Mouse (Mus musculus) limb, embryonic 11.5 days (tissue): ENCODE results near the gene Apeh. TPM values are rescaled to one million over a fixed set of nuclear protein-coding genes. Genes with fewer than 3 reads are reported as not detected.

ENCODE experiments used
- ATAC-seq: fragments of 200-750 bp; cut with Nextera tagmentation; 2 replicates; pipeline ENCODE4 v1.8.0; 2017; ENCODE audit warnings: low read depth; ENCODE audit not compliant: insufficient number of reproducible peaks, low FRiP score, low TSS enrichment
- DNase-seq: peaks from one replicate; pipeline ENCODE4 v3.0.0-alpha.2; 2015; ENCODE audit warnings: low spot score
- H3K27ac ChIP-seq: fragments of 300-500 bp; sonication (generic); replicated peaks from 2 replicates; pipeline ENCODE4 v1.5.1; 2014; ENCODE audit warnings: low read depth, mild to moderate bottlenecking, low read length
- H3K27me3 ChIP-seq: fragments of 300-500 bp; sonication (generic); 2 replicates; pipeline ENCODE4 v1.6.1; 2014; ENCODE audit warnings: mild to moderate bottlenecking, low read length, mixed read lengths; ENCODE audit not compliant: control insufficient read depth, insufficient read depth
- H3K36me3 ChIP-seq: fragments of 300-500 bp; sonication (generic); 2 replicates; pipeline ENCODE4 v1.6.1; 2014; ENCODE audit warnings: mild to moderate bottlenecking, low read length, moderate library complexity, mixed read lengths; ENCODE audit not compliant: control insufficient read depth, insufficient read depth
- H3K4me1 ChIP-seq: fragments of 300-500 bp; sonication (generic); 2 replicates; pipeline ENCODE4 v1.6.1; 2014; ENCODE audit warnings: low read length, mixed read lengths; ENCODE audit not compliant: control insufficient read depth, insufficient read depth
- H3K4me2 ChIP-seq: fragments of 300-500 bp; sonication (generic); 2 replicates; pipeline ENCODE4 v1.6.1; 2014; ENCODE audit warnings: low read depth, mild to moderate bottlenecking, moderate library complexity; ENCODE audit not compliant: severe bottlenecking
- H3K4me3 ChIP-seq: fragments of 300-500 bp; sonication (generic); 2 replicates; pipeline ENCODE4 v1.5.1; 2014; ENCODE audit warnings: low read depth, low read length
- H3K9ac ChIP-seq: fragments of 300-500 bp; sonication (generic); 2 replicates; pipeline ENCODE4 v1.6.1; 2014; ENCODE audit warnings: mild to moderate bottlenecking, low read length
- H3K9me3 ChIP-seq: fragments of 300-500 bp; sonication (generic); 2 replicates; pipeline ENCODE4 v1.6.1; 2016; ENCODE audit warnings: low read length; ENCODE audit not compliant: control insufficient read depth
- WGBS: fragments of 180-500 bp; shearing (Covaris S2); extraction: QIAGEN DNeasy Blood & Tissue Kit; methylation state at CpG from one replicate; pipeline ENCODE4 v1.1.7; 2014; 5-methylcytosine and 5-hydroxymethylcytosine counted together
- polyA plus RNA-seq: library from polyadenylated mRNA; unstranded; fragments of >200 nt; fragmentation: Nextera tagmentation; extraction: Ambion mirVana; gene quantifications from 2 replicates; pipeline ENCODE4 v1.2.1, GENCODE M21; 2014

Apeh gene
- polyA plus RNA-seq, 1 experiment from 2014 or later: 56.3 TPM

DNA sequence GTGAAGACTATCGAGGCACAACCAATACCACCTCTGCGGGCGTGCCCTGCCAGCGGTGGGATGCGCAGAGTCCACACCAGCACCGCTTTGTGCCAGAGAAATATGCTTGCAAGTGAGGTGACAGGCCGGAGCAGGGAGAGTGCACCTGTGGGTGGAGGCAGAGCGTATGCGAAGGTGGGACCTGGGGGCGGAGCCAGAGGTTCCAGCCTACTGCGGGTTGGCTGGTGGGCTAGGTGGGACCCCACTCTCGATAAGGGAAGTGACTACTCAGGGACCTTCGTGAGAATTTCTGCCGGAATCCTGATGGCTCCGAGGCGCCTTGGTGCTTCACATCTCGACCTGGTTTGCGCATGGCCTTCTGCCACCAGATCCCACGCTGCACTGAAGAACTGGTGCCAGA, 11.9 kb downstream of the Apeh start:
- H3K36me3 ChIP-seq: peaks cover 5% of the 10 kb centered on the region; the same call in 1 of the 2 replicates
- peaks cover 26% of the 10 kb centered on the region for H3K27me3 ChIP-seq
- peak overlapping the region; percentile 36; the same call in 1 of the 2 replicates for H3K4me2 ChIP-seq
- ATAC-seq: no peak
- no peak for DNase-seq
- H3K4me3 ChIP-seq: 0 out of 2 replicates have a peak overlapping the region, but pooled peaks have one; percentile 10
- H3K9me3 ChIP-seq: no peaks in the 10 kb centered on the region
- peaks cover 10% of the 10 kb centered on the region for H3K4me1 ChIP-seq
- WGBS: 5% methylated on average over 19 of the region's 19 CpGs
- H3K9ac ChIP-seq: no peak overlapping the region
- no peak overlapping the region for H3K27ac ChIP-seq

DNA sequence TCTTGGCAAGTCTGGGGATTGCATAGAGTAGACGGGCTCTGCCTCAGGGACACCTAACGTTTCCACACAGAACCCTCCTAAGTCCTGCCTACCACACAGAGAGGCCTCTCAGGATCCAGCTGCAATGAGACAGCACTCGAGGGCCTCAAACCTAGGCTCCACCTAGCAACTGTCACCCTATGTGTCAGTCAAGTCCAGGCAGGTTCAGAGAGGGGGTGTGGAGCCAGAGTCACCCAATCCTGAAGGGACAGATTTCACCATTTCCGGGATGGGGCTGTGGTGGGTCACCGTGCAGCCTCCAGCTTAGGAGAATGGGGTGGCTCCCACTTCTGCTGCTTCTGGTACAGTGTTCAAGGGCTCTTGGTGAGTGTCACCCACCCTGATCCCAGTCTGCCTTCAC, 14.2 kb downstream of the Apeh start, which contains the start of gene Mst1:
TSS of gene Mst1 (plus strand) at position 269 of the 400 bp plus-strand sequence.
- WGBS: 73% methylated on average over 5 of the region's 5 CpGs
- peak within 1 kb of the TSS; percentile 94 for H3K4me2 ChIP-seq
- H3K9ac ChIP-seq: peak within 1 kb of the TSS; percentile 89
- DNase-seq (no peak), ATAC-seq (no peak)
- H3K4me3 ChIP-seq: peak within 1 kb of the TSS; percentile 80
- no peaks in the 10 kb centered on the region for H3K9me3 ChIP-seq
- peaks cover 10% of the 10 kb centered on the region for H3K4me1 ChIP-seq
- peaks cover 26% of the 10 kb centered on the region for H3K27me3 ChIP-seq
- no peak within 1 kb of the TSS for H3K27ac ChIP-seq
- H3K36me3 ChIP-seq: peaks cover 5% of the 10 kb centered on the region; the same call in 1 of the 2 replicates

DNA sequence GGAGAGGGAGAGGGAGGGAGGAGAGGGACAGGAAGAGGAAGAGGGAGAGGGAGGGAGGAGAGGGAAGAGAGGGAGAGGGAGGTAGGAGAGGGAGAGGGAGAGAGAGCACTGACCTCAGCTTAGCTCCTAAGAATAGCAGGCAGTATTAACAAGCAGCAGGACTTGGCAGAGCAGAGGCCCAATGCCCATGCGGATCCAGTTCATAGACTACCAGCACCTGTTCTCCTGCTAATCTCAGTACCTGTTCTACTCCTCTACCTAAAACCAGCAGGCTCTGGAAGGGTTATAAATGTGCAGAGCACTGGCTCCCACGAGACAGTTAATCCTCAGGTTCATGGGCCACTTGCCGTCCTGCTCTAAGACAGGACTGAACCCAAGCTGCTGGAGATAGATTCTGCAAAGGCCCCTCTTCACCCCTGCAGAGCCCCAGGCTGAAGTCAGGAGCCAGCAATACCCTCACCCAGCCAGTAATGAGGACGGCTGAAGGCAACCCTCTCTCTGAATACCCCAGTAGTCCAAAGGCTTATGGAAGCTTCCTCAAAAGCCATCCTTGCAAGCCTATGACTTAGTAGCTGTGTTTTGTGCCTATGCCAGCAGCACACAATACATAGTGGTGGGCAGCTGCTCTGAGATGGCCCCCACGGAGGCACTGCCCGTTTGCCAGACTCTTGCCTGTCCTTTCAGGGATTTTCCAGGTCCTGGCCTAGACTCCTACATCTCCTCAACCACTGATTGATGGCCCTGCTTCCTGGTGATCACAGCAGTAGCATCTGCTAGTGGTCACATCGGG, 21.1 kb downstream of the Apeh start:
- no peak overlapping the region for H3K4me2 ChIP-seq
- H3K36me3 ChIP-seq: peaks cover 12% of the 10 kb centered on the region
- H3K27ac ChIP-seq: no peak overlapping the region
- peaks cover 2% of the 10 kb centered on the region for H3K4me1 ChIP-seq
- DNase-seq (no peak), ATAC-seq (no peak)
- whole genome bisulfite sequencing: 63% methylated on average over 7 of the region's 7 CpGs
- H3K9me3 ChIP-seq: no peaks in the 10 kb centered on the region
- no peaks in the 10 kb centered on the region for H3K27me3 ChIP-seq
- no peak overlapping the region for H3K4me3 ChIP-seq
- H3K9ac ChIP-seq: no peak overlapping the region

DNA sequence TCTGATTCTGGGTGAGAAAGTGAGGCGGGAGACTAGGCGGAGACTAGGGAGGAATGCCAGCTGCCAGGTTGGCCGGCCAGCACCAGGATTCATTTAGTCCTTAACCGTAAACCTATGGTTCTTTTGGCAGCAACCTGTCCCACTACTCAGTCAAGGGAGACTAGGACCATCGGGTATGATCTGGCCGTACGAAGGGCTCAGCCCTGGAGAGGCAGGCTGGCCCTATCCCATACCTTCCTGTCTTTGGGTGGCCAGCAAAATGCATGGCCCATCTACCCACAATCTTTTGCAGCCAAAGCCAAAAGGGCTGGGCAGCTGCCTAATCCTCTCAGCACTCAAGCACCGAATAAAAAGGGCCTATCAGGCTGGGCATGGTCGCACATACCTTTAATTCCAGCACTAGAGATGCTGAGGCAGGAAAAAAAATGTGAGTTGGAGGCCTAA, 21.9 kb downstream of the Apeh start:
- H3K27me3 ChIP-seq: no peaks in the 10 kb centered on the region
- ATAC-seq (no peak), DNase-seq (no peak)
- H3K27ac ChIP-seq: no peak overlapping the region
- no peak overlapping the region for H3K4me3 ChIP-seq
- H3K4me2 ChIP-seq: no peak overlapping the region
- H3K9ac ChIP-seq: no peak overlapping the region
- H3K4me1 ChIP-seq: no peaks in the 10 kb centered on the region
- peaks cover 12% of the 10 kb centered on the region for H3K36me3 ChIP-seq
- H3K9me3 ChIP-seq: no peaks in the 10 kb centered on the region
- WGBS: 58% methylated on average over 9 of the region's 9 CpGs

DNA sequence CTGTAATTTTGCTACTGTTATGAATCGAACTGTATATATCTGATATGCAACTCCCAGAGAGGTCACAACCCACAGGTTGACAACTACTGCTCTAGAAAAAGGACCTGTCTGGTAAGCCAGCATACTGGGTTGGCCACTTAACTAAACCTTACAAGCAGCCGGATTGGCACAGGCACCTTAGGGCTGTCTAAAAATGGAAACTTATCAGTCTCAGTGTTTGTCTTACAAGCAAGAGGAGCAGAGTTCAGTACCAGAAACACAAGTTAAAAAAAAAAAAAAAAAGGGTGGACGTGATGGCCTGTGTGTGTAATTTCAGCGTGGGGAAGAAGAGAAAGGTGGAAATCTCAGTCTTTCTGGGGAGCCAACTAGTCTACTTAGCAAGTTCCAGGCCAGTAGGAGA, 22.6 kb downstream of the Apeh start:
- 83% methylated on average over 4 of the region's 4 CpGs for WGBS
- H3K27ac ChIP-seq: no peak overlapping the region
- DNase-seq: no peak
- no peaks in the 10 kb centered on the region for H3K27me3 ChIP-seq
- no peak overlapping the region for H3K4me2 ChIP-seq
- H3K4me3 ChIP-seq: no peak overlapping the region
- no peak for ATAC-seq
- H3K9ac ChIP-seq: no peak overlapping the region
- H3K36me3 ChIP-seq: peaks cover 12% of the 10 kb centered on the region
- H3K9me3 ChIP-seq: no peaks in the 10 kb centered on the region
- H3K4me1 ChIP-seq: no peaks in the 10 kb centered on the region

DNA sequence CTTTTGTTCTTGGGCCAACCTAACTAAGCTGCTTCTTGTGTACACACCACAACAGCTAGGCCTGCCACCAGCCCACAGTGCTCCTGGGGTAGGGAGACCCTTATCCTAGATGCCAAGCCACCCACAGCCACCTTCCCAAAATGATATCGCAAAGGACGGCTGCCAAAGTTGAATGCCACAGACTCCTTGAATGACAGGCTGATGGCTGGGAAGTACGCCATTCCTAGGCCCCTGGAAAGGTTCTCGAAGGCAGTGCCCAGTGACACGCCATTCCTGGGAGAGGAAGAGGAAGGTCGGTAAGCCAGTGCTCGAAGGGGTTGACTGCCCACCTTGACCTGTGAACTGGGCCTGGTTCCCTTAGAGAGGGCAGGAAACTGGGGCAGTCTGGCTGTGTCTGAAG, 24.9 kb downstream of the Apeh start:
- Histone ChIP-seq H3K9me3 (no peaks in the 10 kb centered on the region), H3K36me3 (peaks cover 12% of the 10 kb centered on the region), H3K27me3 (no peaks in the 10 kb centered on the region), H3K4me3 (no peak overlapping the region), H3K27ac (no peak overlapping the region), H3K4me1 (no peaks in the 10 kb centered on the region), H3K9ac (no peak overlapping the region), H3K4me2 (no peak overlapping the region)
- 93% methylated on average over 7 of the region's 7 CpGs for WGBS
- ATAC-seq (no peak), DNase-seq (no peak)

DNA sequence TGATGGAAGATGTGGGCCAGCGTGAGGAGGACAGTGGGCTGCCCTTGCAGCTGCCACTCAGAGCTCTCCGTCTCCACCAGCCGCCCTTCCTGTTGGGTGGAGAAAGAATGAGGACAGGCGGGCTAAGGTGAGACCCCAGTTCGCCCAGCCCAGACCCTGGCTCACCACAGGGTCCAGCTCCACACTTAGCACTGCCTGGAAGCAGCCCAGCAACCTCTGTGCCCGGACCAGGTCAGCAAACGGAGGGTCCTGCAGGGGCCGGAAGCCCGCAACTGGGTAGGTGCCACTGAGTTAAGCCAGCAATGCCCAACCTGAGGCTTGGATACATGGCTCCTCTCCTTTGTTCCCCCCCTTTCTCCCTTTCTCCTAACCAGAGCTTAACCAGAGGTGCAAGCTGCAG, 25.4 kb downstream of the Apeh start:
- Histone ChIP-seq H3K9me3 (no peaks in the 10 kb centered on the region), H3K4me3 (no peak overlapping the region), H3K27me3 (no peaks in the 10 kb centered on the region), H3K4me2 (no peak overlapping the region), H3K9ac (no peak overlapping the region), H3K27ac (no peak overlapping the region), H3K4me1 (no peaks in the 10 kb centered on the region), H3K36me3 (peaks cover 12% of the 10 kb centered on the region)
- DNase-seq (no peak), ATAC-seq (no peak)
- 95% methylated on average over 9 of the region's 9 CpGs for WGBS

DNA sequence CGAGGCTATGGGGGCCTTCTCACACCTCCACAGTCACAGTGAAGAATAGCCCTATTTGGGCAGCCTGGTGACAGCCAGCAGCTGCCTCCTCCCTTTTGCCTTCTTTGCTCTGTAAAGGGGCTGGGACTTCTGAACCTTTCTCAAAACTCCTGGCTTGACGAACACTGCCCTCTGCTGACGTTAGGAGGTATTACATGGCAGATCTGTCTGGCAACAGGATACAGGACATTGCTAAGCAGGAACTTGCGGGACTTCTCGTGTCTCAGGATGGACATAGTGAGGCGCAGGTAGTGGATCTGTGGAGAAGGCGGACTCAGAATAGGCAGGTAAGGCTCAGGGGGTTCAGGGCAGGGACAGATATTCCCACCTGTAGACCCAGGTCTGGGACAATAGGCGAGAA, 26.5 kb downstream of the Apeh start:
- Histone ChIP-seq H3K4me3 (no peak overlapping the region), H3K36me3 (peaks cover 13% of the 10 kb centered on the region), H3K4me2 (no peak overlapping the region), H3K27ac (no peak overlapping the region), H3K9ac (no peak overlapping the region), H3K4me1 (no peaks in the 10 kb centered on the region), H3K9me3 (no peaks in the 10 kb centered on the region), H3K27me3 (no peaks in the 10 kb centered on the region)
- WGBS: 16% methylated on average over 8 of the region's 8 CpGs
- ATAC-seq: peak; percentile 45; the same call in 1 of the 2 replicates
- DNase-seq: peak; percentile 94
